Mouse (Mus musculus) ES-E14 (cell line): ENCODE data around the gene Nxph1.

Source experiments
- ZC3H11A ChIP-seq: IDR thresholded peaks from 2 replicates; pipeline ENCODE4 v1.6.1; 2012; ENCODE audit warnings: low read depth, mild to moderate bottlenecking, inconsistent platforms, low read length, borderline replicate concordance
- ZNF384 ChIP-seq: IDR thresholded peaks from 2 replicates; pipeline ENCODE4 v1.6.1; 2012; ENCODE audit warnings: low read depth, low read length, inconsistent platforms

GRCm38 (mm10) chr6:9069913-9070312 is 121.7 kb downstream of the Nxph1 start:
- TF ChIP-seq ZC3H11A: no peak
- TF ChIP-seq ZNF384: no peak
